In genomic region chr8:11782607-11783006, GRCm38 (mm10) we compare ENCODE assay signal across 32 mouse cellular contexts. TPM values are rescaled to one million over a fixed set of nuclear protein-coding genes. Genes with fewer than 3 reads are reported as not detected.
DNase-seq lines count a peak whose midpoint lies in the region; ATAC-seq and TF ChIP-seq lines count a peak whose summit lies in the region.
"Had no signal": no experiment of that assay in that cellular context is flagged by ENCODE, and none has a peak within 500 bp of the region (broad histone marks: within the 10 kb centered on the region; RNA-seq: fewer than 3 reads in every experiment).

No protein-coding gene starts in this region.

- no peak for TF ChIP-seq EP300 in liver, postnatal 0 days (IDR thresholded peaks at IDR 0.05; ENCODE audit: low read depth)

- WGBS in heart, embryonic 15.5 days = 87% methylated on average over 6 of the region's 6 CpGs
- 83% methylated on average over 6 of the region's 6 CpGs for WGBS in liver, postnatal 0 days (ENCODE audit: insufficient replicate concordance)
- WGBS in liver, embryonic 11.5 days = 88% methylated on average over 6 of the region's 6 CpGs

- H3K4me2 ChIP-seq in heart, embryonic 15.5 days = 0 out of 2 replicates have a peak overlapping the region, but pooled peaks have one; percentile 31
- 0 out of 2 replicates have a peak overlapping the region, but pooled peaks have one; percentile 3 for H3K4me2 ChIP-seq in liver, postnatal 0 days (ENCODE audit: low read depth, low read length)
- H3K4me2 ChIP-seq in liver, embryonic 11.5 days = no peak overlapping the region
- H3K4me2 ChIP-seq: embryonic facial prominence, embryonic 13.5 days; forebrain, embryonic 12.5 days; forebrain, embryonic 15.5 days; hindbrain, embryonic 14.5 days had no signal

- no peak overlapping the region for H3K4me3 ChIP-seq in heart, embryonic 15.5 days
- no peak overlapping the region for H3K4me3 ChIP-seq in liver, postnatal 0 days (ENCODE audit: low read depth, low read length)
- no peak overlapping the region for H3K4me3 ChIP-seq in liver, embryonic 11.5 days (ENCODE audit: low read depth, low read length)
- H3K4me3 ChIP-seq in left cerebral cortex, adult 2 months = no peak overlapping the region
- H3K4me3 ChIP-seq: embryonic facial prominence, embryonic 10.5 days; embryonic facial prominence, embryonic 13.5 days; erythroblast, embryonic 14.5 days; forebrain, embryonic 12.5 days; forebrain, embryonic 15.5 days; heart, embryonic 12.5 days had no signal

- ATAC-seq in heart, embryonic 15.5 days (replicated peaks; ENCODE audit: insufficient number of reproducible peaks, insufficient read depth, low FRiP score, low read depth) = no peak
- no peak for ATAC-seq in liver, postnatal 0 days
- ATAC-seq in liver, embryonic 11.5 days (replicated peaks; ENCODE audit: low FRiP score) = no peak
- ATAC-seq: forebrain, embryonic 15.5 days; hindbrain, postnatal 0 days; inflammation-experienced regulatory T-cells, adult 6 months; intestine, embryonic 16.5 days; Patski had no signal

- no peaks in the 10 kb centered on the region for H3K9me3 ChIP-seq in heart, embryonic 15.5 days (replicated peaks)
- H3K9me3 ChIP-seq in liver, postnatal 0 days (ENCODE audit: low read length) = no peaks in the 10 kb centered on the region
- no peaks in the 10 kb centered on the region for H3K9me3 ChIP-seq in liver, embryonic 11.5 days (ENCODE audit: control insufficient read depth, low read length)
- H3K9me3 ChIP-seq: embryonic facial prominence, embryonic 10.5 days; embryonic facial prominence, embryonic 13.5 days; forebrain, embryonic 12.5 days; forebrain, embryonic 15.5 days; G1E; heart, embryonic 12.5 days had no signal

- no peaks in the 10 kb centered on the region for H3K27me3 ChIP-seq in heart, embryonic 15.5 days
- H3K27me3 ChIP-seq in liver, postnatal 0 days (ENCODE audit: insufficient read depth, low read length) = no peaks in the 10 kb centered on the region
- no peaks in the 10 kb centered on the region for H3K27me3 ChIP-seq in liver, embryonic 11.5 days (replicated peaks; ENCODE audit: control insufficient read depth, insufficient read depth, low read length)
- H3K27me3 ChIP-seq: CH12.LX; embryonic facial prominence, embryonic 13.5 days; forebrain, embryonic 12.5 days; forebrain, embryonic 15.5 days; heart, embryonic 12.5 days; Patski had no signal

- TF ChIP-seq CTCF in liver, postnatal 0 days (IDR thresholded peaks at IDR 0.05; ENCODE audit: low read depth) = no peak
- TF ChIP-seq CTCF in left cerebral cortex, adult 2 months (IDR thresholded peaks at IDR 0.05) = no peak

- H3K36me3 ChIP-seq in heart, embryonic 15.5 days = peaks cover 39% of the 10 kb centered on the region
- peaks cover 28% of the 10 kb centered on the region for H3K36me3 ChIP-seq in liver, postnatal 0 days (replicated peaks; ENCODE audit: insufficient read depth, low read length)
- peaks cover 11% of the 10 kb centered on the region for H3K36me3 ChIP-seq in liver, embryonic 11.5 days (ENCODE audit: control insufficient read depth, insufficient read depth, low read length)

- peak; percentile 52 for DNase-seq in cerebellum, adult 9-11 months
- no peak for DNase-seq in cerebellum, adult 11 months
- DNase-seq in heart, adult 18-20 months = no peak
- no peak for DNase-seq in liver, postnatal 0 days
- DNase-seq in liver, embryonic 11.5 days (ENCODE audit: low spot score) = no peak
- DNase-seq in left cerebral cortex, adult 2 months (ENCODE audit: extremely low spot score in 1 of 2, low spot score in 2 of 2) = no peak
- DNase-seq: adrenal gland, postnatal 10 days; adrenal gland, postnatal 36 days; B cell, adult 2 months; cerebellum, adult 11-12 months; cerebellum, postnatal 10 days; cerebellum, postnatal 36 days; embryo, embryonic 11 days; gastrocnemius, postnatal 25 days; heart, postnatal 36 days; kidney, adult 18-20 months had no signal

- peaks cover 52% of the 10 kb centered on the region for H3K4me1 ChIP-seq in heart, embryonic 15.5 days (replicated peaks)
- peaks cover 12% of the 10 kb centered on the region for H3K4me1 ChIP-seq in liver, postnatal 0 days (ENCODE audit: insufficient read depth)
- peaks cover 6% of the 10 kb centered on the region for H3K4me1 ChIP-seq in liver, embryonic 11.5 days (replicated peaks; ENCODE audit: control insufficient read depth, insufficient read depth, low read length)

- no peak overlapping the region for H3K27ac ChIP-seq in heart, embryonic 15.5 days
- H3K27ac ChIP-seq in liver, postnatal 0 days (ENCODE audit: low read depth) = no peak overlapping the region
- no peak overlapping the region for H3K27ac ChIP-seq in liver, embryonic 11.5 days (ENCODE audit: low read depth, low read length)
- no peak overlapping the region for H3K27ac ChIP-seq in left cerebral cortex, adult 2 months
- H3K27ac ChIP-seq: embryonic facial prominence, embryonic 10.5 days; embryonic facial prominence, embryonic 13.5 days; forebrain, embryonic 12.5 days; forebrain, embryonic 15.5 days; hindbrain, embryonic 14.5 days; hindbrain, postnatal 0 days had no signal

- intact Hi-C loops in left cerebral cortex, adult 2 months (cut with DNase I) = loop anchor here (5.0 kb wide), 1 partner anchor 55 kb away; the partner anchor contains the start of gene Arhgef7

- no peak overlapping the region for H3K9ac ChIP-seq in heart, embryonic 15.5 days
- H3K9ac ChIP-seq in liver, postnatal 0 days (replicated peaks) = no peak overlapping the region
- H3K9ac ChIP-seq in liver, embryonic 11.5 days (ENCODE audit: low read depth, low read length) = no peak overlapping the region
- H3K9ac ChIP-seq: embryonic facial prominence, embryonic 13.5 days; forebrain, embryonic 12.5 days; forebrain, embryonic 15.5 days; heart, embryonic 12.5 days; hindbrain, embryonic 14.5 days had no signal

RNA-seq across cellular contexts. Expression of gene Arhgef7, which starts 55.1 kb away (rescaled TPM):
- polyA plus RNA-seq in heart, embryonic 15.5 days (2015; fragmentation: Nextera tagmentation; extraction: Ambion mirVana) = 59.9 and 67.6 TPM in 2 replicates
- total RNA-seq in heart, adult 18-20 months (2021) = 100 to 1,000 TPM in 1 of 2 experiments, 10 to 100 TPM in 1; 96.3 to 113 TPM
- 7.6 and 9.2 TPM in 2 replicates for polyA plus RNA-seq in liver, postnatal 0 days (2015; fragmentation: Nextera tagmentation; extraction: Ambion mirVana)
- polyA plus RNA-seq in liver, embryonic 11.5 days (2014; fragmentation: Nextera tagmentation; extraction: Ambion mirVana) = 30.1 and 31.1 TPM in 2 replicates
- total RNA-seq in left cerebral cortex, adult 2 months (2021) = 100 to 1,000 TPM; 129 to 140 TPM

RNA-seq across cellular contexts. Expression of gene Tex29, which starts 57.7 kb away (rescaled TPM):
- polyA plus RNA-seq in heart, embryonic 15.5 days (2015; fragmentation: Nextera tagmentation; extraction: Ambion mirVana) = 0.36 and 0.55 TPM in 2 replicates
- total RNA-seq in heart, adult 18-20 months (2021) = not detected
- polyA plus RNA-seq in liver, postnatal 0 days (2015; fragmentation: Nextera tagmentation; extraction: Ambion mirVana) = not detected in 2 replicates
- not detected in 2 replicates for polyA plus RNA-seq in liver, embryonic 11.5 days (2014; fragmentation: Nextera tagmentation; extraction: Ambion mirVana)
- total RNA-seq in left cerebral cortex, adult 2 months (2021) = under 1 TPM; 0.87 to 0.93 TPM
- total RNA-seq: adrenal gland, postnatal 10 days; adrenal gland, postnatal 36 days; CH12.LX; G1E; gastrocnemius, adult 8-10 months; gastrocnemius, postnatal 25 days; heart, postnatal 36 days; hindbrain, postnatal 0 days had no signal
- polyA plus RNA-seq: cortical plate, adult 2 months; embryonic facial prominence, embryonic 10.5 days; embryonic facial prominence, embryonic 13.5 days; erythroblast, embryonic 14.5 days; forebrain, embryonic 12.5 days; inflammation-experienced regulatory T-cells, adult 6 months; intestine, embryonic 16.5 days; Patski had no signal
